Mouse (Mus musculus) gastrocnemius, adult 2 months (tissue): ENCODE data around the gene Cd160. TPM values are rescaled to one million over a fixed set of nuclear protein-coding genes. Genes with fewer than 3 reads are reported as not detected.

Experiments
- DNase-seq: peaks from one replicate; pipeline ENCODE4 v3.0.0; 2022
- H3K27ac ChIP-seq: fragments of 200-600 bp; 2 replicates; pipeline ENCODE4 v1.8.1; 2022; ENCODE audit warnings: mild to moderate bottlenecking
- H3K4me3 ChIP-seq: fragments of 200-600 bp; 2 replicates; pipeline ENCODE4 v1.8.1; 2022; ENCODE audit warnings: mild to moderate bottlenecking, moderate library complexity
- CTCF ChIP-seq: fragments of 200-600 bp; IDR thresholded peaks from 2 replicates; pipeline ENCODE4 v1.8.1; 2022; ENCODE audit warnings: antibody characterized with exemption, mild to moderate bottlenecking, moderate library complexity
- intact Hi-C: fragments of 180-260 bp; cut with DNase I; formaldehyde crosslinking; loops from one replicate; pipeline ENCODE4 v1.15.1; 2025
- total RNA-seq, 2 experiments: library from RNA; stranded (reverse); gene quantifications; 2 replicates each; pipeline ENCODE4 v1.2.3; 2021

Gene Cd160
- total RNA-seq, 2 experiments from 2014 or later = not detected

- intact Hi-C loops = no loop called here
- peak overlapping the region; percentile 29; the same call in 1 of the 2 replicates for H3K27ac ChIP-seq
- no peak overlapping the region for H3K4me3 ChIP-seq
- TF ChIP-seq CTCF = no peak
- DNase-seq = no peak
Observed at GRCm38 (mm10) chr3:96787784-96788183, 41.4 kb downstream of the Cd160 start.

GRCm38 (mm10) chr3:96782236-96782635 is 46.9 kb downstream of the Cd160 start:
- no peak for DNase-seq
- TF ChIP-seq CTCF = no peak
- no peak overlapping the region for H3K4me3 ChIP-seq
- H3K27ac ChIP-seq = peak overlapping the region; percentile 13; the same call in 1 of the 2 replicates
- intact Hi-C loops = no loop called here

- Histone ChIP-seq H3K4me3 (no peak overlapping the region), H3K27ac (no peak overlapping the region)
- no peak for DNase-seq
- intact Hi-C loops = no loop called here
- no peak for TF ChIP-seq CTCF
Observed at GRCm38 (mm10) chr3:96777120-96777519, 52.0 kb downstream of the Cd160 start.

- intact Hi-C loops = loop anchor here (5.0 kb wide), 1 partner anchor 36 kb away; no protein-coding TSS in a partner anchor
- TF ChIP-seq CTCF = peak; percentile 23; the same call in 1 of the 2 replicates
Observed at GRCm38 (mm10) chr3:96772949-96773348, 56.2 kb downstream of the Cd160 start.

GRCm38 (mm10) chr3:96769971-96770370 is 59.2 kb downstream of the Cd160 start:
- Histone ChIP-seq H3K4me3 (no peak overlapping the region), H3K27ac (peak overlapping the region; percentile 10; the same call in 1 of the 2 replicates)
- DNase-seq = no peak
- TF ChIP-seq CTCF = no peak
- intact Hi-C loops = loop anchor here (5.0 kb wide), 1 partner anchor 33 kb away; no protein-coding TSS in a partner anchor

More at GRCm38 (mm10) chr3:96772949-96773348, 56.2 kb downstream of the Cd160 start:
- peak; percentile 44 for DNase-seq
- Histone ChIP-seq H3K27ac (peak overlapping the region; percentile 71), H3K4me3 (no peak overlapping the region)

- no peak for TF ChIP-seq CTCF
- Histone ChIP-seq H3K4me3 (no peak overlapping the region), H3K27ac (peak overlapping the region; percentile 31; the same call in 1 of the 2 replicates)
- no peak for DNase-seq
- intact Hi-C loops = no loop called here
Observed at GRCm38 (mm10) chr3:96764528-96764927, 64.6 kb downstream of the Cd160 start.

GRCm38 (mm10) chr3:96759695-96760094 is 69.5 kb downstream of the Cd160 start:
- intact Hi-C loops = no loop called here
- H3K27ac ChIP-seq = peak overlapping the region; percentile 90
- H3K4me3 ChIP-seq = peak overlapping the region; percentile 77
- TF ChIP-seq CTCF = no peak
- peak; percentile 49 for DNase-seq

GRCm38 (mm10) chr3:96757691-96758090 is 71.5 kb downstream of the Cd160 start:
- peak overlapping the region; percentile 90 for H3K27ac ChIP-seq

GRCm38 (mm10) chr3:96755935-96756334 is 73.2 kb downstream of the Cd160 start:
- peak overlapping the region; percentile 4; the same call in 1 of the 2 replicates for H3K27ac ChIP-seq
- DNase-seq = no peak
- intact Hi-C loops = loop anchor here (2.0 kb wide), 1 partner anchor 17 kb away; no protein-coding TSS in a partner anchor

More at GRCm38 (mm10) chr3:96757691-96758090, 71.5 kb downstream of the Cd160 start:
- no peak for TF ChIP-seq CTCF
- H3K4me3 ChIP-seq = peak overlapping the region; percentile 77
- intact Hi-C loops = loop anchor here (2.0 kb wide), 1 partner anchor 19 kb away; no protein-coding TSS in a partner anchor
- DNase-seq = peak; percentile 85

More at GRCm38 (mm10) chr3:96755935-96756334, 73.2 kb downstream of the Cd160 start:
- no peak for TF ChIP-seq CTCF
- H3K4me3 ChIP-seq = no peak overlapping the region

Other genes with a start within 250 kb of the Cd160 start
- 10 to 100 TPM; 44.5 to 48.3 TPM for gene Polr3gl, start 235.2 kb downstream of the Cd160 start, total RNA-seq
- gene Ankrd34a, start 232.7 kb downstream of the Cd160 start, total RNA-seq = under 1 TPM; 0.41 to 0.92 TPM
- gene Lix1l, start 228.2 kb downstream of the Cd160 start, total RNA-seq = 1 to 10 TPM; 4.9 to 8.4 TPM
- gene Rbm8a, start 199.4 kb downstream of the Cd160 start, total RNA-seq = 10 to 100 TPM; 23.3 to 29.2 TPM
- 10 to 100 TPM; 22.6 to 24.2 TPM for gene Pex11b, start 194.0 kb downstream of the Cd160 start, total RNA-seq
- gene Gm42957, start 193.9 kb downstream of the Cd160 start, total RNA-seq = under 1 TPM; 0.14 to 0.15 TPM
- gene Itga10, start 183.8 kb downstream of the Cd160 start, total RNA-seq = 1 to 10 TPM in 1 of 2 experiments, under 1 TPM in 1; 0.74 to 1.4 TPM
- under 1 TPM; 0.22 to 0.26 TPM for gene Ankrd35, start 159.2 kb downstream of the Cd160 start, total RNA-seq
- 1 to 10 TPM; 5.5 to 5.6 TPM for gene Pias3, start 133.0 kb downstream of the Cd160 start, total RNA-seq
- gene Nudt17, start 120.8 kb downstream of the Cd160 start, total RNA-seq = under 1 TPM; 0.31 to 0.73 TPM
- gene Polr3c, start 101.7 kb downstream of the Cd160 start, total RNA-seq = 10 to 100 TPM; 23.2 to 24.3 TPM
- 10 to 100 TPM; 60.7 to 69.3 TPM for gene Rnf115, start 101.7 kb downstream of the Cd160 start, total RNA-seq
- gene Pdzk1, start 67 bp downstream of the Cd160 start, total RNA-seq = not detected
- gene Gja5, start 75.3 kb upstream of the Cd160 start, total RNA-seq = 1 to 10 TPM; 1.9 to 2.7 TPM
- gene Gpr89, start 76.0 kb upstream of the Cd160 start, total RNA-seq = 10 to 100 TPM; 17.3 to 17.8 TPM
- gene Gja8, start 96.7 kb upstream of the Cd160 start, total RNA-seq = not detected